Comparison of ENCODE assay signal across 8 mouse cellular contexts in the genomic region with DNA sequence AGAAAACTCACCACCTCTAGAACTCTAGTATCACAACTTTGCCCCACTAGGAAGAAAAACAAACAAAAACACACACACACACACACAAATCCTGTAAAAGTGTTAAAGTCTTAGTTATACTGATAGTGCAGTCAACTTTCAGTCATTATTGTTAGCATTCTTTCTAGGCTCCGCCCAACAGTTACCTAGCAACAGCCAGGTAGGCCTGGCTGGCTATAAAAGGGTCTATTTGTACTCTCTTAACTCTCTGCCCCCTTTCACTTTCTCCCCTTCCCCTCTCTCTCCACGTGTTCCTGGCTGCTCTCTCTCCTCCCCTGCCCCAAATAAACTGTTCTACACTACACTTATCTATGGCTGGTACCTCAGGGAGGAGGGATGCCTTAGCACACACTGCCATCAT. TPM values are rescaled to one million over a fixed set of nuclear protein-coding genes. Genes with fewer than 3 reads are reported as not detected.
DNase-seq lines count a peak whose midpoint lies in the region; ATAC-seq lines count a peak whose summit lies in the region.

No protein-coding gene starts in this region.

- H3K4me1 ChIP-seq in liver, embryonic 11.5 days (replicated peaks; ENCODE audit: control insufficient read depth, insufficient read depth, low read length) = peaks cover 30% of the 10 kb centered on the region
- peaks cover 22% of the 10 kb centered on the region for H3K4me1 ChIP-seq in embryonic facial prominence, embryonic 12.5 days
- peaks cover 26% of the 10 kb centered on the region for H3K4me1 ChIP-seq in kidney, embryonic 16.5 days (ENCODE audit: insufficient read depth, low read length)

- no peak for DNase-seq in liver, embryonic 11.5 days (ENCODE audit: low spot score)
- DNase-seq in liver = no peak
- DNase-seq in naive thymus-derived CD4-positive, alpha-beta T cell, adult 2 months (ENCODE audit: low read depth) = peak; percentile 27
- no peak for DNase-seq in ovary, adult 18-20 months (ENCODE audit: low spot score)
- no peak for DNase-seq in left cerebral cortex, postnatal 14 days (ENCODE audit: low spot score in 2 of 2)

- peak overlapping the region; percentile 88 for H3K4me2 ChIP-seq in liver, embryonic 11.5 days
- H3K4me2 ChIP-seq in embryonic facial prominence, embryonic 12.5 days (replicated peaks) = peak overlapping the region; percentile 71
- peak overlapping the region; percentile 75 for H3K4me2 ChIP-seq in kidney, embryonic 16.5 days (replicated peaks; ENCODE audit: low read depth, low read length)

- H3K36me3 ChIP-seq in liver, embryonic 11.5 days (ENCODE audit: control insufficient read depth, insufficient read depth, low read length) = peaks cover 18% of the 10 kb centered on the region
- peaks cover 17% of the 10 kb centered on the region for H3K36me3 ChIP-seq in embryonic facial prominence, embryonic 12.5 days
- peaks cover 7% of the 10 kb centered on the region for H3K36me3 ChIP-seq in kidney, embryonic 16.5 days (ENCODE audit: insufficient read depth, low read length)

- H3K9ac ChIP-seq in liver, embryonic 11.5 days (ENCODE audit: low read depth, low read length) = peak overlapping the region; percentile 98
- H3K9ac ChIP-seq in embryonic facial prominence, embryonic 12.5 days = peak overlapping the region; percentile 28
- H3K9ac ChIP-seq in kidney, embryonic 16.5 days (replicated peaks; ENCODE audit: low read length) = no peak overlapping the region; the same call in none of the 2 replicates

- 29% methylated on average over 2 of the region's 2 CpGs for WGBS in liver, embryonic 11.5 days
- 31% methylated on average over 2 of the region's 2 CpGs for WGBS in embryonic facial prominence, embryonic 12.5 days
- WGBS in kidney, embryonic 16.5 days = 13% methylated on average over 2 of the region's 2 CpGs

- H3K9me3 ChIP-seq in liver, embryonic 11.5 days (ENCODE audit: control insufficient read depth, low read length) = no peaks in the 10 kb centered on the region
- no peaks in the 10 kb centered on the region for H3K9me3 ChIP-seq in embryonic facial prominence, embryonic 12.5 days
- H3K9me3 ChIP-seq in kidney, embryonic 16.5 days (ENCODE audit: low read length) = no peaks in the 10 kb centered on the region

- no peaks in the 10 kb centered on the region for H3K27me3 ChIP-seq in liver, embryonic 11.5 days (replicated peaks; ENCODE audit: control insufficient read depth, insufficient read depth, low read length)
- H3K27me3 ChIP-seq in embryonic facial prominence, embryonic 12.5 days = no peaks in the 10 kb centered on the region
- H3K27me3 ChIP-seq in kidney, embryonic 16.5 days (ENCODE audit: insufficient read depth, low read length) = no peaks in the 10 kb centered on the region

- no peak for ATAC-seq in liver, embryonic 11.5 days (replicated peaks; ENCODE audit: low FRiP score)
- no peak for ATAC-seq in embryonic facial prominence, embryonic 12.5 days (ENCODE audit: insufficient number of reproducible peaks, insufficient read depth, low FRiP score, low TSS enrichment)
- ATAC-seq in kidney, embryonic 16.5 days (ENCODE audit: low FRiP score, low TSS enrichment) = no peak
- ATAC-seq in granulocyte monocyte progenitor cell, adult 5-6 weeks (replicated peaks; ENCODE audit: poor library complexity, severe bottlenecking) = no peak

- intact Hi-C loops in left cerebral cortex, postnatal 14 days (cut with DNase I) = no loop called here

- H3K27ac ChIP-seq in liver, embryonic 11.5 days (ENCODE audit: low read depth, low read length) = no peak overlapping the region
- no peak overlapping the region for H3K27ac ChIP-seq in embryonic facial prominence, embryonic 12.5 days
- H3K27ac ChIP-seq in kidney, embryonic 16.5 days (ENCODE audit: low read length) = no peak overlapping the region

- H3K4me3 ChIP-seq in liver, embryonic 11.5 days (ENCODE audit: low read depth, low read length) = peak overlapping the region; percentile 89
- peak overlapping the region; percentile 96 for H3K4me3 ChIP-seq in embryonic facial prominence, embryonic 12.5 days
- peak overlapping the region; percentile 97 for H3K4me3 ChIP-seq in kidney, embryonic 16.5 days (ENCODE audit: low read length)

RNA-seq across cellular contexts. Expression of a gene that starts 1.9 kb away (rescaled TPM):
- 366 and 391 TPM in 2 replicates for polyA plus RNA-seq in liver, embryonic 11.5 days (2014; fragmentation: Nextera tagmentation; extraction: Ambion mirVana)
- 328 and 346 TPM in 2 replicates for polyA plus RNA-seq in embryonic facial prominence, embryonic 12.5 days (2016; fragmentation: Nextera tagmentation; extraction: Ambion mirVana)
- polyA plus RNA-seq in kidney, embryonic 16.5 days (2015; fragmentation: Nextera tagmentation; extraction: Ambion mirVana) = 218 and 234 TPM in 2 replicates
- 10 to 100 TPM; 48.1 to 51.7 TPM for total RNA-seq in left cerebral cortex, postnatal 14 days (2021)
- 263 and 303 TPM in 2 replicates for total RNA-seq in granulocyte monocyte progenitor cell, adult 5-6 weeks (2014; fragmentation: Nextera tagmentation)
- 597 and 629 TPM in 2 replicates for total RNA-seq in granulocyte monocyte progenitor cell, adult 5-6 weeks (2017)

RNA-seq across cellular contexts. Expression of a gene that starts 18.3 kb away (rescaled TPM):
- polyA plus RNA-seq in liver, embryonic 11.5 days (2014; fragmentation: Nextera tagmentation; extraction: Ambion mirVana) = 0.55 and 0.90 TPM in 2 replicates
- polyA plus RNA-seq in embryonic facial prominence, embryonic 12.5 days (2016; fragmentation: Nextera tagmentation; extraction: Ambion mirVana) = 1.00 and 1.1 TPM in 2 replicates
- 0.89 and 1.0 TPM in 2 replicates for polyA plus RNA-seq in kidney, embryonic 16.5 days (2015; fragmentation: Nextera tagmentation; extraction: Ambion mirVana)
- 10 to 100 TPM; 18.7 to 21.5 TPM for total RNA-seq in left cerebral cortex, postnatal 14 days (2021)
- total RNA-seq in granulocyte monocyte progenitor cell, adult 5-6 weeks (2014; fragmentation: Nextera tagmentation) = 7.8 and 7.9 TPM in 2 replicates
- 6.9 and 9.1 TPM in 2 replicates for total RNA-seq in granulocyte monocyte progenitor cell, adult 5-6 weeks (2017)

RNA-seq across cellular contexts. Expression of a gene that starts 59.6 kb away (rescaled TPM):
- 14.2 and 15.9 TPM in 2 replicates for polyA plus RNA-seq in liver, embryonic 11.5 days (2014; fragmentation: Nextera tagmentation; extraction: Ambion mirVana)
- 25.5 and 27.7 TPM in 2 replicates for polyA plus RNA-seq in embryonic facial prominence, embryonic 12.5 days (2016; fragmentation: Nextera tagmentation; extraction: Ambion mirVana)
- 37.4 and 39.6 TPM in 2 replicates for polyA plus RNA-seq in kidney, embryonic 16.5 days (2015; fragmentation: Nextera tagmentation; extraction: Ambion mirVana)
- total RNA-seq in left cerebral cortex, postnatal 14 days (2021) = 10 to 100 TPM in 1 of 2 experiments, 1 to 10 TPM in 1; 7.8 to 10.4 TPM
- 1.5 and 9.1 TPM in 2 replicates for total RNA-seq in granulocyte monocyte progenitor cell, adult 5-6 weeks (2014; fragmentation: Nextera tagmentation)
- 2.3 and 9.8 TPM in 2 replicates for total RNA-seq in granulocyte monocyte progenitor cell, adult 5-6 weeks (2017)
